Mouse (Mus musculus) hindbrain, embryonic 13.5 days (tissue): Measurements from ENCODE around the gene Duoxa1. TPM values are rescaled to one million over a fixed set of nuclear protein-coding genes. Genes with fewer than 3 reads are reported as not detected.
"Not testable (repeated sequence)": the region's sequence is repeated elsewhere in the genome, so short reads cannot be mapped to it uniquely, and the experiment has no call there.

Experiments
- ATAC-seq: fragments of 200-750 bp; cut with Nextera tagmentation; 2 replicates; pipeline ENCODE4 v1.8.0; 2017; ENCODE audit warnings: moderate TSS enrichment; ENCODE audit not compliant: low FRiP score
- H3K27ac ChIP-seq: fragments of 300-500 bp; sonication (generic); 2 replicates; pipeline ENCODE4 v1.5.1; 2015; ENCODE audit warnings: inconsistent platforms, mild to moderate bottlenecking, moderate library complexity
- H3K27me3 ChIP-seq: fragments of 300-500 bp; sonication (generic); 2 replicates; pipeline ENCODE4 v1.6.1; 2015; ENCODE audit warnings: mild to moderate bottlenecking, inconsistent platforms
- H3K36me3 ChIP-seq: fragments of 300-500 bp; sonication (generic); 2 replicates; pipeline ENCODE4 v1.6.1; 2015; ENCODE audit warnings: mild to moderate bottlenecking, inconsistent platforms
- H3K4me1 ChIP-seq: fragments of 300-500 bp; sonication (generic); replicated peaks from 2 replicates; pipeline ENCODE4 v1.6.1; 2015; ENCODE audit warnings: inconsistent platforms
- H3K4me2 ChIP-seq: fragments of 300-500 bp; sonication (generic); 2 replicates; pipeline ENCODE4 v1.6.1; 2015; ENCODE audit warnings: inconsistent platforms, mild to moderate bottlenecking, moderate library complexity
- H3K4me3 ChIP-seq: fragments of 300-500 bp; sonication (generic); 2 replicates; pipeline ENCODE4 v1.5.1; 2015; ENCODE audit warnings: mild to moderate bottlenecking, inconsistent platforms
- H3K9ac ChIP-seq: fragments of 300-500 bp; sonication (generic); 2 replicates; pipeline ENCODE4 v1.6.1; 2015; ENCODE audit warnings: mild to moderate bottlenecking, inconsistent platforms
- H3K9me3 ChIP-seq: fragments of 300-500 bp; sonication (generic); 2 replicates; pipeline ENCODE4 v1.6.1; 2016; ENCODE audit warnings: inconsistent platforms
- WGBS: fragments of 180-500 bp; shearing (Covaris S2); methylation state at CpG from one replicate; pipeline ENCODE4 v1.1.7; 2015; 5-methylcytosine and 5-hydroxymethylcytosine counted together
- polyA plus RNA-seq: library from polyadenylated mRNA; unstranded; fragments of >200 nt; fragmentation: Nextera tagmentation; extraction: Ambion mirVana; gene quantifications from 2 replicates; pipeline ENCODE4 v1.2.1, GENCODE M21; 2015

Duoxa1 gene
- polyA plus RNA-seq, 1 experiment from 2014 or later = 0.13 TPM

GRCm38 (mm10) chr2:122351156-122351930 is 37.8 kb upstream of the Duoxa1 start:
- no peaks in the 10 kb centered on the region for H3K27me3 ChIP-seq
- H3K9me3 ChIP-seq = no peaks in the 10 kb centered on the region
- H3K36me3 ChIP-seq = peaks cover 26% of the 10 kb centered on the region
- no peak overlapping the region for H3K9ac ChIP-seq
- no peak overlapping the region for H3K4me3 ChIP-seq
- 0 out of 2 replicates have a peak overlapping the region, but pooled peaks have one; percentile 10 for H3K4me2 ChIP-seq
- ATAC-seq = peak; percentile 8; the same call in 1 of the 2 replicates
- H3K4me1 ChIP-seq = peaks cover 85% of the 10 kb centered on the region
- H3K27ac ChIP-seq = peak overlapping the region; percentile 100
- WGBS = 55% methylated on average over 5 of the region's 5 CpGs

- Histone ChIP-seq H3K9me3 (no peaks in the 10 kb centered on the region), H3K9ac (peak overlapping the region; percentile 88), H3K36me3 (peaks cover 14% of the 10 kb centered on the region; the same call in 1 of the 2 replicates), H3K27me3 (no peaks in the 10 kb centered on the region), H3K4me1 (peaks cover 66% of the 10 kb centered on the region), H3K4me2 (peak overlapping the region; percentile 59), H3K4me3 (peak overlapping the region; percentile 47), H3K27ac (peak overlapping the region; percentile 100)
- ATAC-seq = peak; percentile 30
- 6% methylated on average over 14 of the region's 14 CpGs for WGBS
Measured at GRCm38 (mm10) chr2:122349136-122349785, 35.7 kb upstream of the Duoxa1 start.

- Histone ChIP-seq H3K4me1 (peaks cover 59% of the 10 kb centered on the region), H3K4me2 (peak overlapping the region; percentile 59), H3K27ac (peak overlapping the region; percentile 100), H3K9me3 (no peaks in the 10 kb centered on the region), H3K36me3 (peaks cover 9% of the 10 kb centered on the region; the same call in 1 of the 2 replicates), H3K27me3 (no peaks in the 10 kb centered on the region), H3K4me3 (peak overlapping the region; percentile 47), H3K9ac (peak overlapping the region; percentile 88)
- peak; percentile 66 for ATAC-seq
- 0% methylated on average over 56 of the region's 63 CpGs for WGBS
Measured at GRCm38 (mm10) chr2:122348531-122349131, 35.1 kb upstream of the Duoxa1 start.

GRCm38 (mm10) chr2:122347257-122347656 is 33.7 kb upstream of the Duoxa1 start:
- WGBS = 95% methylated on average over 3 of the region's 3 CpGs
- Histone ChIP-seq H3K27me3 (no peaks in the 10 kb centered on the region), H3K27ac (no peak overlapping the region), H3K4me1 (peaks cover 45% of the 10 kb centered on the region), H3K4me3 (no peak overlapping the region), H3K9ac (no peak overlapping the region), H3K36me3 (0 out of 2 replicates have a peak, but pooled peaks cover 2% of the 10 kb centered on the region), H3K9me3 (no peaks in the 10 kb centered on the region), H3K4me2 (no peak overlapping the region)
- no peak for ATAC-seq

- WGBS = 85% methylated on average over 6 of the region's 6 CpGs
- not testable (repeated sequence) for H3K27me3 ChIP-seq, H3K9ac ChIP-seq, H3K4me3 ChIP-seq, H3K9me3 ChIP-seq, H3K36me3 ChIP-seq, H3K27ac ChIP-seq, H3K4me2 ChIP-seq, ATAC-seq
- peaks cover 35% of the 10 kb centered on the region for H3K4me1 ChIP-seq
Measured at GRCm38 (mm10) chr2:122346164-122346563, 32.6 kb upstream of the Duoxa1 start.

GRCm38 (mm10) chr2:122345106-122345893 is 31.8 kb upstream of the Duoxa1 start:
- Histone ChIP-seq H3K4me2 (no peak overlapping the region), H3K36me3 (0 out of 2 replicates have a peak, but pooled peaks cover 2% of the 10 kb centered on the region), H3K9me3 (no peaks in the 10 kb centered on the region), H3K9ac (no peak overlapping the region), H3K27me3 (no peaks in the 10 kb centered on the region; the same call in 1 of the 2 replicates), H3K4me3 (no peak overlapping the region), H3K4me1 (peaks cover 28% of the 10 kb centered on the region), H3K27ac (no peak overlapping the region)
- WGBS = 90% methylated on average over 6 of the region's 6 CpGs
- ATAC-seq = no peak

GRCm38 (mm10) chr2:122337291-122337690 is 23.8 kb upstream of the Duoxa1 start:
- Histone ChIP-seq H3K9me3 (no peaks in the 10 kb centered on the region), H3K27me3 (peaks cover 8% of the 10 kb centered on the region; the same call in 1 of the 2 replicates), H3K4me2 (peak overlapping the region; percentile 36), H3K9ac (no peak overlapping the region), H3K36me3 (no peaks in the 10 kb centered on the region), H3K4me3 (no peak overlapping the region), H3K27ac (no peak overlapping the region), H3K4me1 (no peaks in the 10 kb centered on the region)
- no peak for ATAC-seq
- WGBS = 61% methylated on average over 21 of the region's 21 CpGs

- no peak for ATAC-seq
- Histone ChIP-seq H3K27ac (no peak overlapping the region), H3K36me3 (no peaks in the 10 kb centered on the region), H3K4me2 (no peak overlapping the region), H3K4me1 (no peaks in the 10 kb centered on the region), H3K4me3 (no peak overlapping the region), H3K9ac (no peak overlapping the region), H3K27me3 (0 out of 2 replicates have a peak, but pooled peaks cover 3% of the 10 kb centered on the region), H3K9me3 (no peaks in the 10 kb centered on the region)
- WGBS = 60% methylated on average over 3 of the region's 3 CpGs
Measured at GRCm38 (mm10) chr2:122334170-122334569, 20.6 kb upstream of the Duoxa1 start.

- Histone ChIP-seq H3K4me1 (no peaks in the 10 kb centered on the region), H3K4me3 (no peak overlapping the region), H3K27me3 (no peaks in the 10 kb centered on the region), H3K9me3 (no peaks in the 10 kb centered on the region), H3K36me3 (no peaks in the 10 kb centered on the region), H3K27ac (no peak overlapping the region), H3K4me2 (no peak overlapping the region), H3K9ac (no peak overlapping the region)
- 94% methylated on average over 3 of the region's 3 CpGs for WGBS
- ATAC-seq = no peak
Measured at GRCm38 (mm10) chr2:122332222-122332621, 18.7 kb upstream of the Duoxa1 start.

GRCm38 (mm10) chr2:122330317-122330716 is 16.8 kb upstream of the Duoxa1 start:
- 82% methylated on average over 6 of the region's 6 CpGs for WGBS

GRCm38 (mm10) chr2:122327986-122328385 is 14.5 kb upstream of the Duoxa1 start:
- H3K27ac ChIP-seq = no peak overlapping the region
- H3K4me2 ChIP-seq = no peak overlapping the region
- 80% methylated on average over 3 of the region's 3 CpGs for WGBS
- H3K36me3 ChIP-seq = no peaks in the 10 kb centered on the region
- no peak overlapping the region for H3K9ac ChIP-seq
- H3K27me3 ChIP-seq = no peaks in the 10 kb centered on the region
- H3K9me3 ChIP-seq = no peaks in the 10 kb centered on the region
- ATAC-seq = no peak
- no peaks in the 10 kb centered on the region for H3K4me1 ChIP-seq
- no peak overlapping the region for H3K4me3 ChIP-seq

More at GRCm38 (mm10) chr2:122330317-122330716, 16.8 kb upstream of the Duoxa1 start:
- not testable (repeated sequence) for H3K9me3 ChIP-seq, H3K4me3 ChIP-seq, H3K27me3 ChIP-seq, H3K27ac ChIP-seq, H3K36me3 ChIP-seq, H3K4me2 ChIP-seq, H3K9ac ChIP-seq, H3K4me1 ChIP-seq, ATAC-seq

- no peak for ATAC-seq
- no peaks in the 10 kb centered on the region for H3K9me3 ChIP-seq
- H3K36me3 ChIP-seq = no peaks in the 10 kb centered on the region
- H3K4me3 ChIP-seq = no peak overlapping the region
- no peak overlapping the region for H3K9ac ChIP-seq
- H3K27me3 ChIP-seq = no peaks in the 10 kb centered on the region
- WGBS = 73% methylated on average over 2 of the region's 2 CpGs
- no peak overlapping the region for H3K27ac ChIP-seq
- no peak overlapping the region for H3K4me2 ChIP-seq
- no peaks in the 10 kb centered on the region for H3K4me1 ChIP-seq
Measured at GRCm38 (mm10) chr2:122325361-122325760, 11.8 kb upstream of the Duoxa1 start.
